Mouse (Mus musculus): ENCODE data around the gene Tmbim6.

DNA sequence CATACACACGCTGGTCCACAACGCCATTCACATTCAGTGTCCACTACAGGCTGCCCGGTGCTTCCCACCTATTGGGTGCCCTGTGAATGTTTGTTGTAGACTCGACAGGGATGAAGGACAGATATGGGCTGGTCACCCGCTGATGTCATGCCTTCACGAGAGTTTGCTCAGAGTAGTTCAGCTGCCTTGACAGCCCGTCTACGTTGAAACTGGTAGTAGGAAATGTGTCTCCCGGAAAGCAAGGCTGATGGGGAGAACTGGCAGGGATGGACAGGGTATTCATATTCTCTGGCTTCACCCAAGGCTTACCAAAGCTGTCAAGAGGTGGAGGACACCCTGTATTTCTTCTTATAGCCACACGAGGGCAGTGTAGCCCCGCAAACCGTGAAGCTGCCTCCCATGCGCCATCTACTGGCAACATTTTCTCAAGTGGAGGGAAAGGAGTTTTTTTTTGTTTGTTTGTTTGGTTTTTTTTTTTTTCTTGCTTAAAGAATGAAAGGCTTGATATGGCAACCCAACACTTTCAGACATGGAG is 23.7 kb downstream of the Tmbim6 start:
- TF ChIP-seq CTCF (IDR thresholded peaks at IDR 0.05; ENCODE audit: extremely low read depth, insufficient read depth, low read length), result peak; percentile 100
- TF ChIP-seq POLR2A (IDR thresholded peaks at IDR 0.05; ENCODE audit: extremely low read depth, insufficient read depth, low read length), result no peak
